Mouse (Mus musculus): ENCODE results near the gene Cers4.

Cers4 gene

DNA sequence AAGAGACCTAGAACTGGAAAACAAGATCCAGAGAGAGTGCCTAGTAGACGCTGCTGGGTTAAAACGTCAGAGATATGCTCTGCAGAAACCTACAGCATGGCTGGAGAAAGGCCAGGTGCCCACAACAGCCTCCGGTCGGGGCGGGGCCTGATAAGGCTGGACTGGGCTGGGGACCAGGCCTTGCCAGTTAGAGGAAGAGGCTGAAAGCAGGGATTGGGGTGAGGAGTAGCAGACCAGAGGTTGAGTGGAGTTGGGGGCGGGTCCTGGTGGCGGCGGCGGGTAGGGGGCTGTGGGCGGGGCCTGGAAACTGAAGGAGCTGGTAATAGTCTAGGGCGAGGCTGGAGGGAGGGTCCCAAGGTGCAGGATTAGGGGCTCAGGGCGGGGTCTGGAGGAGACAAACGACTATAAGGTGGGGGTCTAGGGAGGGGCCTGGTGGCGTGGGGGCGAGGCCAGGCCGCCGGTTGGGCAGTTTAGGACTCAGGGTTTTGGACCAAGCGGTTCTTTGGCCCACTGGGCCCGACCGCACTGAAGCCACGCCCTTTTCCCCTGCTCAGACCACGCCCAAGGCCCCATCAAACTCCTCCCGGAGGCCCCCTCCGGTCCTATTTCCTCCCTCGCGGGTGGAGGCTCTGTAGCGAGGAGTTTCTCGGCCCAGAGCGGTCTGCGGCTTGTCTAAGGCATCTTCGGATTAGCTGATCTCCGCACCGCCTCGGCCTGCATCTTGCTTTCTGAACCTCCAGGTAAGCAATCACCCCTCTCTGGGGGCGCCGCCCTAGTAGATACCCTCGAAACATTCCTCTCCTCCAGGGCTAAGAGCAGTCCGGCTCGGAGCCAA is at the start of gene Cers4:
Cers4 (plus strand) TSS at position 176 of the 835 bp plus-strand sequence.
- peak; percentile 89 for DNase-seq (ENCODE audit: low read depth, low spot score)

DNA sequence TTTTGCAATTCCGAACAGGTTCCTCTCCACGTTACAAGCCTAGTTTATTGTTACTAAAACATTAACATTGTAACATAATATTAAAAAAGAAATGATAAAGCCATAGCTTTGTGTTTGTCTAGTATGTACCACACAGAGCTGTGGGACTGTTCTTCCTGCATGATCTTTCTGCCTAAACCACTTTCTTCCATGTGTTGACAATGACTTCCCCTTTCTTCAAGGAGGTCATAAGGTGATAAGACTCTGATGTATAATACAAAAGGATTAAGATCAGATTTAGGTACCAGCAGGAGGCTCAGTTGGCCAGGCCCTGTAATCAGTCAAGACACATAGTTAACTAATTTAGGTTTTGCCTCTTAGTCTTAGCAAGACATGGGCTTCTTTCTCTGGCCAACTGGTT is 34.7 kb upstream of the Cers4 start:
- no peak for DNase-seq (ENCODE audit: low read depth, low spot score)

DNA sequence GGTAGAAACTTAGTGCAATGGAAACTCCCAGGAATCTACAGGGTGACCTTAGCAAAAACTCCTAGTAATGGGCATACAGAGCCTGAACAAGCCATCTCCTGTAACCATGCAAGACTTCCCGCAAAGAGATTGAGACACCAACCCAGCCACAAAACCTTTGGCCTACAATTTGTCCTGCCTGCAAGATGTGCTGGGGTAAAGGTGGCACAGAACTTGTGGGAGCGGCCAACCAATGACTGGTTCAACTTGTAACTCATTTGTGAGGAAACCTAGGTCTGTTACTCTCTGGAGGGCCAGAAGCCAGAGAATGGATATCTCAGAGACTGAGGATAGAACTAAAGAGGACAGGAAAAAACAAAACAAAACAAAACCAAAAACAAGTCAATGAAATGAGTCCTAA is 29.8 kb upstream of the Cers4 start:
- DNase-seq (ENCODE audit: low read depth, low spot score) = no peak

DNA sequence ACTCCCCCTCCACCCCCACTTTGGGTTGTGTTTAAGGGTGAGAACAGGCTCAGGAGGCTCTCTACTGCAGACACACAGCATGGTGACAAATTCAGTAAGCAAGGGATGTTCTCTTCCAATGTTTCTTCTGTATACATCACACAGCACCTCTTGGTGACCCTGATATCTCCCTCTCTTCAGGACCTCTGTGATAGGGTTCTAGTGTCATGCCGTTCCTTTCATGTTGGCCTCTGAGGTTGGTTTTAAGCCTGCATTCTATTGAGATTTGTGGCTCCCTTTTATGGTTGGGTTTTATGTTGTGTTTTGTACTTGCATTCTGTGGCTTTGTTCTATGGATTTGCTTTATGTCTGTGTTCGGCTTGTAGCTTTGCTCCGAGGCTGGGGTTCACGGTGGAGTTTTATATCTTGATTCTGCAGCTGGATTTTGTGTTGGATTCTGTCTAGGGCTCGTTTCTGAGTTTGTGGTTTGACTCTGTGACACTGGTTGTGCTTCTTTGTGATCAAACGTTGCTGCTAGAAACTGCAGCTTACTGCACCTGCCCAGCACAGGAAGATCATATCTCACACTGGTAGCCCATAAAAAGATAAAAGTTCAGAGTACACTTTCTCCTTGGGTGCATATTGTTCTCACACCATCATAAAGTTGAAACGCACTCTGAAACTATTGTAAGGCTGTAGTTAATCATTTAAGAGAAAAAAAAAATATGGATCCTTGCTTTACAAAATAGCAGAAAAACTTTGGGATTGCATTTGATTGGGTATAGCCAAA is 18.2 kb upstream of the Cers4 start:
- DNase-seq (ENCODE audit: low read depth, low spot score) = no peak

DNA sequence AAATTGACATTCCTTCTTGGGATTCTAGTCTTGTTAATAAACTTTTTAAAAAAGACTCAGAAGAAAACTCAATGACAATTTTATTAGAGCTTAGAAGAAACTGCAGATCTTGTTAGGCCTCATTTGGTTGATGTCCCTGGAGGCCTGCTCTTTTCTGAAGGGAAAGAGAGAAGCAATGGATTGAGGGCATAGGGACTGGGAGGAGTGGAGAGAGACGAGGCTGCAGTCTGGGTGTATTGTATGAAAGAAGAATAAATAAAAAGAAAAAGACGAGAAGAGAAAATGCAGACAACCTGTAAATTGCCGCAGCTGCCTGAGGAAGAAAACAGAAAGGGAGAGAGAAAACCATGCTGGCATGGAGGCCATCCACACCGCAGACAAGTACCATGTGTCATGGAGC is 11.7 kb upstream of the Cers4 start:
- DNase-seq (ENCODE audit: low read depth, low spot score) = no peak

DNA sequence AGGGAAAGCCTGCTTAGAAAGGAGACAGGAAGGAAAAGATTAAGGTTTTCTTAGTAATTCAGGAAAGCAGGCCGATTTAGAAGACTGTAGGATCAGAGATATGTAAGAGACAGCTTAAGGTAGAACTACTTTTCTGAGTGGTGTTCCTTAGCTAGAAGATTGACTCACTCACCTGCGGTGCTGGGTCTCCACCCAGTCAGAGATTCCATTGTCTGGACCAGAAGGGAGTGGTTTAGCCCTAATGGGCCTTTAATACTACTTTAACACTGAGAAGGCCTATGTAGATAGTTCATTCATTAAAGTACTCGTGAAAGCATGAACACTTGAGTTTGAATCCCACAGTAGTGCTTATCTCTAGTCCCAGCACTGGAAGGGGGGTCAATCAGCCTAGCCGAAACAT is 11.2 kb upstream of the Cers4 start:
- DNase-seq (ENCODE audit: low read depth, low spot score) = no peak

DNA sequence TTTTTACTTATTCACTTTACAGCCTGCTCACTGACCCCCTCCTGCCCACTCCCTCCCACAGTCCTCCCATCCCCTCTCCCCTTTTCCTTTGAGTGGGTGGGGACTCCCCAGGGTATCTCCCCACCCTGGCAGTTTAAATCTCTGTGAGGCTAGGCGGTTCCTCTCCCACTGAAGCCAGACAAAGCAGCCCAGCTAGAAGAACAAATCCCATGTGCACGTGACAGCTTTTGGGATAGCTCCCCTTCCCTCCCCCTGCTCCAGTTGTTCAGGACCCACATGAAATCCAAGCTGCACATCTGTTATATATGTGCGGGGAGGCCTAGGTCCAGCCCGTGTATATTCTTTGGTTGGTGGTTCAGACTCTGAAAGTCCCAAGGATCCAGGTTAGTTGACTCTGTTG is 10.3 kb upstream of the Cers4 start:
- no peak for DNase-seq (ENCODE audit: low read depth, low spot score)

DNA sequence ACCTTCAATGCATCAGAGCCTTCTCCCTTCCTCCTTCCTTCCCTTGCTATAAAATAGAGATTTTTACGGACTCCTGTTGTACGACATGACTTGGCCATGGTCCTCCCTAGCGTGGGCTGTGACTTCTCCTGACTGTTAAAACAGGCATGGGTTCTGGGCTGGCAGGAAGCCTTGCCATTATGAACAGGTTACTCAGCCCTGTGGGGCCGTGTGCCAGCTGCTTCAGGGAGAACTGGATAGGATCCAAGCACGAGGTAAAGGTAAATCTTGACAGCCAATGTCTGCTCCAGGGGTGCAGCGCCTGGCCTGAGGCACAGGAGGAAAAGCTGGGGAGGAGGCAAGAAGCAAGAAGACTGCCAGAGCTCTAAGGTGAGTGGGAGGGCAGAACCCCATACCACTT is 9.5 kb upstream of the Cers4 start:
- DNase-seq (ENCODE audit: low read depth, low spot score) = no peak

DNA sequence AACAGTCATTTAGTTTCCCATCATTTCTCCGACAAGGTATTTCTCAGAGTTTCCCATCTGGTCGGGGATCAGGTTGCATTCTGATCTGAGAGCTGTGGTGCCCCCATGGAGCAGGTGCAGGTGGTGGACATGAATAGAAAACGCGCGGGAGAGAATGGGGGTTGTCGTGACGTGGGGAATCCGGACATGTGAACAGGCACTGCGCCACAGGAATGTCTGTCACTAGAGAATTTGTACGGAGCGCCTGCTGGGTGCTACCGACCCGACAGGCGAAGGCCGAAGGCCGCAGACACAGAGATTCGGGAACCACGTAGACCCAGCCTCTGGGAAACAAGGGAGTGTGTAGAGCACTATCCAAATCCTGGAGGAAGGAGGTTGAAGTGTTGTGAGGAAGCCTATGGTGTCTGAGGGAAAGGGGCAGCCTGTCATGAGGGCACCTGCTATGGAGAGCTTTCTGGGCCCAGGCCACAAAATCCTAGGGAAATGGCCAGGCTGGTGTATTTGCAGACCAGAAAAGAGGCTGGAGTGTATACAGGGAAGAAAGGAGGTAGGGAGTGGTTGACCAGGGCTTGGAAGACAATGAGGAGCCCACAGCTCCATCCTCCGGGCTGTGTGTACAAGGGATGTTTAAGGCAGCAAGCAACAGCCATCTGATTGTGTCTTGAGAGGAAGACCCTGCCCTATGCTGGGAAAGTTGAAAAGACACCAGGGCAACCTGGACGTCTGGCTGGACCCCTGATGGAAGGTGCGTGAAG is 1.0 kb downstream of the Cers4 start:
- peak; percentile 55 for DNase-seq (ENCODE audit: low read depth, low spot score)

DNA sequence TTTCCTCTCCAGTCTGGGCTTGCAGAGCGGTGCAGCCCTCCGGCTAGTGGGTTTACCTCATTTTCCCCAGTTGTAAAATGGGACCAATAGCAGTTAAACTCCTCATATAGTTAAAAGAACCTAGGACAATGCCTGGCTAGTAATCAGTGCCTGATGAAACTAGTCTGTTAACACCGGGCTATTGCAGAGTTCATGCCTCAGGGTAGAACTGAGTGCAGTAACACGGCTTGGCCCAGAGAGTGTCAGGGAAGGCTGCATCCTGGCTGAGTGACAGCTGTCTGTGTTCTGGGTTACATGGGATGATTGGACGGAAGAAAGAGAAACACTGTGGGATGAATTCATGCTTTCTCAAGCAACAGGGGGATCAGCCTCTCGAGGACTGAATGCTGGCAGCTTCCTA is 3.1 kb downstream of the Cers4 start:
- no peak for DNase-seq (ENCODE audit: low read depth, low spot score)

DNA sequence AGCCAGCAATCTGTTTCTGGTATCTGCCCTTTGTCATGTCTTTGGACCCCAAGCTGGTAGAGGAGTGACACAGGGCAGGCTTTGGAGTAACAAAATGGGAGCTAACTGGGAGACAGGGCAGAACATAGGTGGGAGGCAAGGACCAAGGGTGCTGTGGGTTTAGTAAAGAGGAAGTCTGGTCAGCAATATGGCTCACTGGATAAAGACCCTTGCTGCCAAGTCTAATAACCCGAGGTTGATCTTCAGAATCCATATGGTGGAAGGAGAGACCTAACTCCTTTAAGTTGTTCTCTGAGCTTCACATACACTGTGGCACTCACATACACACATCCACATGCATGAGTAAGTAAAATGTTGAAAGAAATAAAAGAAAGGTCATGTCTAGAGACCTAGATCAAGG is 4.8 kb downstream of the Cers4 start:
- no peak for DNase-seq (ENCODE audit: low read depth, low spot score)

DNA sequence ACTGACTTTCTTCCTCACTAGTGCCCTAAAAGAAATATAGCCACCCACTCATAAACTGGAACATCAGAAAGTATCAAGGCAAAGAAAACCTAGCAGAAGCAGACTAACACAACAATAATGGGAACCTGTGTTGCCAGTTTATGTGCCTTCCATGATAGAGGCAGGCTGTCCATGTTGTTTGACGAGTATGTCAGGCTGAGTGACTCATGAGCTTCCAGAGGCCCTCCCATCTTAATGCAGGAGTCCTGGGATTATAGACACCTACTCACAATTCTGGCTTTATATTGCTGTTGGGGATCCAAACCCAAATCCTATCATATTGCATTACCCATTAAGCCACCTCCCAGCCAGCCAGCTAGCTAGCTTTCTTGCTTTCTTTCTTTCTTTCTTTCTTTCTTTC is 12.5 kb downstream of the Cers4 start:
- no peak for DNase-seq (ENCODE audit: low read depth, low spot score)

DNA sequence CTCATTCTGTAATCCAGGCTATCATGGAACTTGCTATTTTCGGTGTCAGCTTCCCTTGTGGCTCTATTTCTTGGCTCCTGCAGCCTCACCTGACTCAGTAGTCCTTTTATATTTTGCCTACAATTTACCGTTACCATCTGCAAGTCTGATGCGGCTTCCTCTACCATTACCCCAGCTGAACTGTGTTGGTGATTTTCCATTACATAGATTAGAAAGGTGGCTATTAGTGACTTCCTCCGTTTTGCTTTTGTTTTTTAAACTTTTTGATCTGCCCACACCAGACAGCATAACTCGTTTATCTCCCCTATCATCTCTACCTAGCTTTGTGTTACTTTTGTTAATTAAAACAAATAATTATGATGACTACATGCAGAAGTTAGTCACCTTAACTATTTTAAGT is 14.7 kb downstream of the Cers4 start:
- peak; percentile 65 for DNase-seq (ENCODE audit: low read depth, low spot score)

DNA sequence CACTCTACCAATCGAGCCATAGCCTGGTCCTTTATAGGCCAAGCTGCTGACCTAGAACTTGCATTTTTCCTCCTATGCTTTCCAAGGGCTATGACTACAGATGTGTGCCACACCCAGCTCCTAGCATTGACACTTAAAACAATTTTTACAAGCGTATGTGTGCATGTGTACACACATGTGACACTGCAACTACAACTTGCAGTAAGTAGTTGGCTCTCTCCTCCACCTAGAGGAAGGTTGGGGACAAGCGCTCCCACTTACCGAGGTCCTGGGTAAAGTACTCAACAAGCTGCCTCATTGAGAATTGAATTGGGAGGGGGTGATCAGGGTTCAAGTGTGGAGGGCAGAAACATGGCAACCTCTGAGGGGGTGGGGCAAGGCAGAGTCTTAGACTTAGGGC is 18.0 kb downstream of the Cers4 start:
- DNase-seq (ENCODE audit: low read depth, low spot score) = peak; percentile 28

DNA sequence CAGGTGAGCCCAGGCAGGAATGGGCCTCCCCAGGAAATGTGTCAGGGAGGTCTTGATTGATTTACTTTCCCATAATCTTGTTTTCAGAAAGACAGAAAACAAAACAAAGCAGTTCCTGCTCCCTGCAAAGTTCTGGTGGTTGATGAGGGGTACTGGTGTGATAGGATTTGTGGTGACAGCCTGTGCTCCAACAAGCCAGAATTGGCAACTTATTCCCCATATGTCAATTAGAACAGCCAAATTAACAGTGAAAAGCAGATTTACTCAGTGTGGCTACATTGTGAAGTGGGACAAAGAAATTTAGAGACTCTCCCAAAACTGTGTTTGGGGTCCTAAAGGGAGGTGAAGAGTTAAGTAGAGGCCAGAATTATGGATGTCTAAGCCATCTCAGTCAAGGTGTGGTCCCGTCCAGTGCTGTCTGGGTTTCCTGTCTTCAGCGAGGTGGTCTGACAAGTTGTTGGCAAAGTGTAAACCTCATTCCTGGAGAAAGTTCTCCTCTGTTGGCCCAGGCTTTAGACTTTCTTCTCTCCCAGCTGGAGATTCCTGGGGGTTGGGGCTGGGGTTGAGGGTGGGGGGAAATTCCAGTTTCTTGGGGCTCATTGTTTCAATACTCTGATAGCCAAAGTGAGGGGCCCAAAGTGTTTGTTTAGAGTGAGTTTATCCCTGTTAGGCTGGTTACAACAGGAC is 18.7 kb downstream of the Cers4 start:
- no peak for DNase-seq (ENCODE audit: low read depth, low spot score)

DNA sequence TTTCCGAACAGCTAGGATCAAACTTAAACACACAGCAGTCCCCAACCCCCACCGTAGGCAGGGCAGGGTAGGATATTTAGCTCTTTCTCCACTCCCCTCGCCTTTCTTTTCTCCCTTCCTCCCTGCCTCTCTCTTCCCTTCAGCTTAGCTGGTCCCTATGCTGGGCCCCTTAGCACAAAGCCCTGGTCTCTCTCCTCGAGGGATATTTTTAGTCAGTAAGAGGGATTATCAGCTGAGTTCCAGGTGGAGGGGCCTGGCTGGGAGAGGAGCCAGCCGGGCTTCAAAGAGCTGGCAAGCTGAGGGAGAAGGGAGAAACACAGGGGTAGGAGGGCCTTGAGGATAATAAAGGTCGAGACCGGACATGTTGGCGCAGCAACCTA is 19.3 kb downstream of the Cers4 start:
- DNase-seq (ENCODE audit: low read depth, low spot score) = no peak

DNA sequence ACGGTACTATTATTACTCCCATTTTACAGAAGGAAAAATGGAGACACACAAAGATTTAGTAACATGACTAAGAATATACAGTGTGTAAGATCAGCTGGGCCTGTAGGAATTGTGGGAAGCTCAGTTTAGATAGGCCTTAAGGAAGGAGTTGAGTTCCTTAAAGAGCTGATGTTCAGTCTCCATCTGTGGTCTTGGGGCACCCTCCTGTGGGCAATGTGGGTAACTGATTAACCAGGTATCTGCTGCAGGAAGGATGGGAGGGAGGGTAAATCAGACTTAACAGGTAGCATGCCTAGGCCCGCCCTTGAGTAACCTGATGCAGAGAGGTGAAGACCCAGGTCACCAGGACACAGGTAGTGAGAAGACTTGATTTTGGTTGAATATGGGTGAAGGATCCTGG is 23.3 kb downstream of the Cers4 start:
- DNase-seq (ENCODE audit: low read depth, low spot score) = peak; percentile 81

DNA sequence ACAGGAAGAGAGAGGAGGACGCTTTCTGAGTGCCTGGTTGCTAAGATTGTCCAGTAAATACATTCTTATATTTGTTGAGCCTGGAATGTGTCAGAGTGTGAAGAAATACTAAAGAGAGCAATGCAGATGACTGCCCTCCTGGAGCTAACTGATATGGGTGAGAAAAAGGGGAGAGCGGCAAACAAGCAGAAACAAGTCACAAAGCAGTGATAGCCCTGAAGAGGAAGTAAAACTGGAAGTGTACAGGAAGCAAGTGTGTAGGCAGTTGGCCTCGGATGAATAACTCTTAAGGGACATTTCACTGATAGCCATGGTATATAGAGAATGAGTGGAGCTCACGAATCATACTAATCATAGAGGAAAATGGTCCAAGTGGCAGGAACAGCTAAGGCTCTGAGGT is 28.6 kb downstream of the Cers4 start:
- DNase-seq (ENCODE audit: low read depth, low spot score) = no peak

DNA sequence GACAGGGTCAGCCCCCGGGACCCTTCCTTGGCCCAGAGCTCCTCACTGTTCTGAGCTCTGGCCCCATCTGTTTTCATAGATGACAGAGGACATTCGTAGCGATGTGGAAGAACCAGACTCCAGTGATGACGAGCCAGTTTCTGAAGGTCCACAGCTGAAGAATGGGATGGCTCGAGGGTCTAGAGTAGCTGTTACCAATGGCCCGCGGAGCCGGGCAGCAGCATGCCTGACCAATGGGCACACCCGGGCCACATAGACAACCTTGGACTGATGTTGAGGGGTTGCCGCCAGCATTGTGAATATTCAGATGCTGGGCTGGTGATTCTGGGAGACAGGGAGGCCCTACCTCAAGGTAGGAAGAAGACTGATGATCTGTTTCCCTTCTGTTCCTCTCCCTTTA is 30.7 kb downstream of the Cers4 start:
- no peak for DNase-seq (ENCODE audit: low read depth, low spot score)
